Mouse (Mus musculus) cerebellum, adult 9-11 months (tissue): ENCODE data around the gene Clic1.
A peak's percentile ranks its signal among the peaks of the same experiment; 100 is the strongest.

ENCODE experiments used
- DNase-seq: peaks from one replicate; pipeline ENCODE4 v3.0.0; 2022

Gene Clic1

DNA sequence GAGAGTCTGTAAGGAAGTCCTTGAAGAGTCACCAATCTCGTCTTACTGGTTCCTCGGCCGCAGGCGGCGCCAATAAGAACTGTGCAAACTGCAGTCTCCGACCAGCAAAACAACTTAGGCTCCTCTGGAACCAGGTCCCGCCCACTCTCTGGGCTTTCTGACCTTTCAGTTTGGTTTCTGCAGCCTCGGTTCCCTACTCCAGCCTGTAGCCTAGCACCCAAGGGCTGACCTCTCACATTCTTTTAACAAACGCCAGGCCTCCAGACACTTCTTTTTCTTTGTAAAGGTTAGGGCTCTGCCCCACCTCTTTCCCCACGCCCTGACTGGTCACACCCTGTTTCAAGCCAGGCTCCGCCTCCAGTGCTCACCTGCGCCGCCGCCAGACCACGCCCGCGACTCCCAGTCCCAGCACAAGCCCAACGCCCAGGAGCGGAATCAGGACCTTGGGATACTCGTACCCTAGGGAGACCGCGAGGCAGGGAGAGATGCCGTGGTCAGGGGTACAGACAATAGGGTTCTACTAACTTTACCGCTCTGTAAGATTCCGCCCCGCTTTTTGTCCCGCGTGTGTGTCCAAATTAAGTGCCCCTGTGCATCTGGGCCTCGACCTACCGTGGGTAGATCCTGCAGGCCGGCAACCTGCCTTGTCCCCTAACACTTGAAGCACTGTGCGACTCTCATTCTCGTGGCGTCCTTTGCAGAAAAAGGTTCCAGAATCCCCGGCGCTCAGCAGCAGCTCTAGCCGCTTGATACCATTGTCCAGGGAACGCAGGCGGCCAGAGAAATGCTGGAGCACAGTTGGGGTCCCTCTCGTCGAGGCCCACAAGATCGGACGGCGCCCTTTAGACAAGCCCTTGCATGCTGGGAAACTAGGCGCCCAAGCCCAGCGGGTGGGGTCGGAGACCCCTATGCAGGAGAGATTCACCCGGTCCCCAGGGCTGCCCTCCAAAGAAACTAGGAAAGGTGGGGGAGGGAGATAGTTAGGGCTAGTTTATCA, 15.5 kb downstream of the Clic1 start, which contains the start of gene Ly6g6c:
TSS of gene Ly6g6c (plus strand) at position 438 of the 997 bp plus-strand sequence.
- peak; percentile 77 for DNase-seq

DNA sequence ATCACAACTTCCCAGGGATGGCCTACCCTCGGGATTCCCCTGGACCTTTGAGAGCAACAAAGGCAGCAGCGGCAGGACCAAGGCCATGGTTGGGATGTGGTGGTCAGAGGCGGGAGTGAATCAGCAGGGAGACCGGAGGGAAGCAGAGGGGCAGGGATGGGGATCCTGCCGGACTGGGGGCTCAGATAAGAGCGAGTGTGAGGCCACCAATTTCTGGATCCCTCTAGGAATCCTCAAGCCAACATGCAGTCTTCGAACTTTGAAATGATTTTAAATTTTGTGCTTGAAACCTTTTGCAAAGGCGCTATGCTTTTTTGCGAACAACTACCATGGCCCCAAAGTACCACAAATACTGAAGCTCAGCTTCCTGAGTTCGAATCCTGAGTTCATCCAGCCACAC, 16.3 kb downstream of the Clic1 start, which contains the start of gene Mpig6b:
TSS of gene Mpig6b (minus strand) at position 101 of the 400 bp plus-strand sequence.
- DNase-seq: no peak

DNA sequence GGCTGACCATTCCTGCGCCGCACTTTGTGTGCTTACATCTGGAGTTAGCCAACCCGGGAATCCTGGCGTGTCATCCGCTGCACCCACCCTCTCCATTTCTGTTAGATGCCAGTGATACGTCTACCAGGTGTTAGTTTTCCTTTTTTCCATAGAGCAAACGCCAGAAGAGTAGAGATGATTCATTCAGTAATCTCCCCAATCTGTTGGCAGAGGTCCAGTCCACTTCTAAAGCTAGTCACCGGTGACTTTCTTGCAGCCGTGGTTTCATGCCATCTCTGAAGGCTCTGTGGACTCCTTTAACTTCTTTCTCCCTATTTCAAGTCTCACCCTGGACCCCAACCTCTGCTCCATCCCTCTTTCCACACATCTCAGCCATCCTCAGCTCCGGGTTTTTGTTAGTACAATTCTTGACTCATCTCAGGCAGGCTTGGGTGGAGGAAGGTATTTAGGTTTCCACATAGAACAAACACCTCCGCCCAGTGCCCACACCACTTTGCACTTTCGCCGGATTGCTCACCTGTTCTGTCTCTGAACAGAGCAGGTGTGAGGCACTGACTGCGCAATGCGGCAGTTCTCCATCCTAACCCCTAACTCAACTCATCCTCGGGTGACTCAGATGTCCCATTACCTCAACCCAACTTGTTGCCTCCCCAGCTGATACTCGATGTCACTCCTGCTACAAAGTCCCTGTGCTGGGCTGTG, 18.6 kb downstream of the Clic1 start:
- DNase-seq: no peak

DNA sequence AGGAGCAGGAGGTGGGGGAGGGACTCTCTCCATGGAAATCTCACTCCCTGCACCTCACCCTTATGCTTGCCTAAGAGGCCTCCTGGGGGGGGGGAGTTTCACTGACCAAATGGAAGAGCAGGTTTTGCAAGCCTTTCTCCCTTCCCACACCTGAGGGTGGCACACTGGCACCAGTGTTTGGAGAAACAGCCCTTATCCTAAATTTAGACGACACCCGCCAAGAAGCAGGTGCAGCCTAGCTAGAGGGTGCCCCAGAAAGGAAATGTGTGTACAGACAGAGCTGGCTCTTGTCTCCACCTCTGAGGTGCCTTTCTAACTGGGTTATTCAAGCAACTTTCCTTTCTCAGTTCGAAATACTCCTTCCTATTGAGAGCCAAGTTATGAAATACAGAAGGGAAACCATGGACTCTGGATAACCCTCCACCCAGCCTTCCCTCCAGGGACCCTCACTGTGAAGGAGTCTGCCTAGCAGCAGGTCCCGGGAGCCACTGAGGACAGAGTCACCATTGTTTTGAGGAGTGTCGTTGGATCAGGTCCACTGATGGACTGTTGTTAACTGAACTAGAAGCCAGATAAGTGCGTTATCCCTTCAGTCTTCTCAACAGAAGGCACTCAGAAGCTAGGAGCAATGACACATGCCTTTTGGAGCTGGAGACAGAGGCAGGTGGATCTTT, 20.9 kb downstream of the Clic1 start:
- DNase-seq: peak; percentile 96

DNA sequence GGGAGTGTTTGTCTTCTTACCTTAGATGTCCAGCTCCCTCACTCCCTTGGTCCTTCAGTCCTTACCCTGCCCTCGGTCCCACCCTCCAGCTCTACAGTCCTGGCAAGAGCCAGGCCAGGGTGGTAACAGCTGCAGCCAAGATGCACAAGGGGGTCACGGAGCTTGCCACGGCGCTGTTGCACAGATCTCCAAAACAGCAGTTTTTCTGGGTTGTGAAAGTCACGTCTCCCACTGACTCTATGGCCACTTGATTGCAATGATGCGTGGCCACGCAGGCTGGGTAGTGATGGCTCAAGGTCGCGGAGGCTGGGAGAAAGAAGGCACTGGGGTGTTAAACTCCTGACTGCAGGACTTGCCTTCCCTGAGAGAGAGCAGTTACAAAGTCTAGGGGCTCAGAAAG, 21.7 kb downstream of the Clic1 start:
- DNase-seq: peak; percentile 66

DNA sequence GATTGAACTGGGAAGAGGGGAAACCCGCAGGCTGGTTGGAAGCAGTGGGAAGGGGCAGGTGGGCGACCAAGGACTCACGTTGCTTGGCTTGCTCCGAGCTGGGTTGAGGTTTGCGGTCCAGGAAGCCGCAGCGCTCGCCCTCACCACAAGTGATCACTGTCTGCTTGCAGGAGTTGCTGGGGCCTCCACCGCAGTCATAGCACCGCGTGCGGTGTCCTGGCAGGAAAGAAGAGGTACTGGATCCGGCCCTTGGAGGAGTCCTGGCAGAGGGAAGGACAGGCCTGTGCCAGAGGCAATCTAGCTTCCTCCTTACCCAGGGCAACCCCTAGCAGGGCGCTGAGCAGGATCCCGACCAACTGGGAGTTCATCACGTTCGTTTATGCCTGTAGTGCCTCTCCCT, 24.3 kb downstream of the Clic1 start:
- peak; percentile 93 for DNase-seq

DNA sequence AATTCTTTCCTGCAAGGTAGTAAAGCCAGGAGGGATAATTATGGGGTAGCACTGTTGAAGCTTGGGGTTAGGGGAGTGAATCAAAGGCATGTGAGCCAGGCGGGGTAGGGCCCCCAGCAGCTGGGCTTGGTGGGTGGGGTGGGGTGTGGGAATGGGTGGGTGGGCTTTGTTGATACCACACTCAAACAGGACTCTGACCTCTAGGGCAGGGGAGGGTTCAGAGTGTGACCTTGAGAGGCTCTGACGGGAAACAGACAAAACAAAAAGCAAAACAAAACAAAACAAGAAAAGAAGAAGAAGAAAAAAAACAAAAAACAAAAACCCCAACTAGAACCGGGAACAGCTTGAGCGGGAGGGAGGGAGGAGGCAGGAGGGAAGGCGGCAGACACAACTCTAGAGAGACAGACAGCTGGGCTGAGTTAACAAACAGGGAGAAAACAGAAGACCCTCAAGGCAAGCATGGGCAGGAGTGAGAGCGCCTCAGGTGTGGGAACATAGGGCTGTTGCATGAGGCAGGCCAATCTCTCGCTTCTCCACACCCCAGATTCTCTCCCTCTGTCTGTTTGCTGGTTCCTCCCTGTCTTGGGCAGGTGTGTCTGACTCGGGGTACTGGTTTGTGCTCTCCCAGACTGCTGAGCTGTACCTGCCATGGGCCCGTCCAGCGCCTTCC, 26.9 kb downstream of the Clic1 start, which contains the start of gene Ly6g6e:
TSS of gene Ly6g6e (plus strand) at position 396 of the 670 bp plus-strand sequence.
- no peak for DNase-seq

DNA sequence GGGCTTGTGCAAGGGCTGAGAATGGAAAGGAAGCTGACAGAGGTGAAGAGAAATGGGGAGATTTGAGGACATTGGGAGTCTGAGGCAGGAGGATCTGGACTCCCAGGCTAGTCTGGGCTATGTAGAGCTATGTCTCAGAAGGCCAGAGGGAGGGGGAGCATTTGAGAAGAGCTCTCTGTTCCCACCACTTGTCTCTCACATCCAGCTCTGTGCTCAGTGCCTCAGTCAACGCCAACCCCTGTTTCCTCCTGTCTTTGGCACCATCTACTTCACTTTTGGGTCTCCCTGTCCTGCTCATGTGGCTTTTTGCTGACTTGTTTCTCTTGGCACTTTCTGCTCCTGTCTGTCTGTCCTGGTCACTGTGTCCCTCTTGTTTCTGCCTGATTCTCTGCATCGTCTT, 27.5 kb downstream of the Clic1 start:
- DNase-seq: peak; percentile 54

DNA sequence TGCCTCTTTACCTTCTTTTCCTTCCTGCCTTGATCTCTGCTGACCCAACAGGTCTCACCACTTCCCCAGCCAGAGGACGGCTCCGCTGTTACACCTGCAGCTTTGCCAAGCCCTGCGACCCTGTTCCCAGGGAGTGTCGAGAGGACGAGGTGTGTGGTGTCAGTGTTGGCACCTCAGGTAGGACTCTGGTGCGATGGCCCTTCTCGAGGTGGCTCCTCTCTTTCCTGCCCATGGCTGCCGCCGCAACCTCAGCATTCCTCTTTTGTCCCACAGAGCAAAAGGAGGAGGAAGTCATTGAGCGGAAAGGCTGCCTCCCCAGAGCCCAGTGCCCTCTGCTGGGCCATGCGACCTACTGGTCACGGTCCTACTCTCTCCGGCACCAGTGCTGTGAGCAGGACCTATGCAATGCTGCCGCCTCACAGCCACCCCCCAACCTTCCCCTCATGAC, 28.0 kb downstream of the Clic1 start, which contains the start of gene Ly6g6d:
TSS of gene Ly6g6d (minus strand) at position 280 of the 448 bp plus-strand sequence.
- peak; percentile 76 for DNase-seq

DNA sequence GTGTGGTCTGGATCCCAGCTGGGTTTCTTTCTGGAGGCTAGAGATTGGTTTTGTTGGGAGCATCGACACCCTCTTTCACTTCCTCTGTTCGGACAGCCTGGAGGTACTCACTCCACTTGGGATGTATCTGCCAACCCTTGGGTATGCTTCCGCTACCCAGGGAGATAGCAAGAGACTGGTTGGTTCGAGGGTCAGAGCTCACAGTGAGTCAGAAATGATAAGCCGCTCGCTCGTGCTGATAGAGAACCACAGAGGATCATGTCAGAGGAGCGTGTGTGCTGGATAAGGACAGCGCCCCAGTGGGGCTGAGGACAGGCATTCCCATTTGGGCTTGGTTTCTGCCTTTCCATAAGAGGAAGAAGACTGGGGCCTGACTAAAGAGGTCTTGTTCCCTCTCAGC, 30.0 kb downstream of the Clic1 start:
- DNase-seq: no peak

DNA sequence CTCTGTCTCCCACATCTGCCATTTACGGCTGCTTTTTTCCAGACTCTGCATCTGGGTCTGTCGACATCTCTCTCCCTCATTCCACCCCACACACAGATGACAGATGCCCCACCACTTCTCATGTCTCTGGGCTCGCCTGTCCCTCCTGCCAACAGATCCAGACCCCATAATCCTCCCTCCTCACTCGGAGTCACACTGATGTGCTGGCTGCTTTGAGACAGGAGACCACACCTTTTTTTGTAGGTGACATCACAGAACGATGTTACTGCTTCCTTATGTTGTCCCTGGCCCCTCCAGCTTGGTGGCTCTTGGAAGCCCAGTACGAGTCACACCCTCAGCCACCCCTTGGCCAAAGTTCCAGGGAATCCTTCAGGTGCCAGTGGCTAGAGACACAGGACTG, 30.5 kb downstream of the Clic1 start:
- DNase-seq: no peak

DNA sequence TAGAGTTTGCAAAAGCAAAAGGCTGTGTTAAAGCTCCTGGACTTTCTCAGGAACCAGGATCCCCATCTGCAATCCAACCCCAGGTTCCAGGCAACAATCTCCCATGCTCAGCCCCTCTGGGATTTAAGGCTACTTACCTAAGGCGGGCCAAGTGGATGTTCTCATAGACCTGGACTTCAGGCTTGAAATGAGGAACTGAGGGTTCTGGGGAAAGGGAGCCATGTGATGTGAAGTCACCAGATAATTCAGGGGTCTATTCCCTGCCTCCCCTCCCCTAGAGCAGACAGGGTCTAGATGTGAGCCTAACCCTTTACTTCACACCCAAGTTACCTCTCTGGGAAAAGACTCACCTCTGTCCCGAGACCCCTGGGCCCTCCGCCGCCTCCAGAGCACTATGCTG, 30.9 kb downstream of the Clic1 start:
- DNase-seq: no peak

DNA sequence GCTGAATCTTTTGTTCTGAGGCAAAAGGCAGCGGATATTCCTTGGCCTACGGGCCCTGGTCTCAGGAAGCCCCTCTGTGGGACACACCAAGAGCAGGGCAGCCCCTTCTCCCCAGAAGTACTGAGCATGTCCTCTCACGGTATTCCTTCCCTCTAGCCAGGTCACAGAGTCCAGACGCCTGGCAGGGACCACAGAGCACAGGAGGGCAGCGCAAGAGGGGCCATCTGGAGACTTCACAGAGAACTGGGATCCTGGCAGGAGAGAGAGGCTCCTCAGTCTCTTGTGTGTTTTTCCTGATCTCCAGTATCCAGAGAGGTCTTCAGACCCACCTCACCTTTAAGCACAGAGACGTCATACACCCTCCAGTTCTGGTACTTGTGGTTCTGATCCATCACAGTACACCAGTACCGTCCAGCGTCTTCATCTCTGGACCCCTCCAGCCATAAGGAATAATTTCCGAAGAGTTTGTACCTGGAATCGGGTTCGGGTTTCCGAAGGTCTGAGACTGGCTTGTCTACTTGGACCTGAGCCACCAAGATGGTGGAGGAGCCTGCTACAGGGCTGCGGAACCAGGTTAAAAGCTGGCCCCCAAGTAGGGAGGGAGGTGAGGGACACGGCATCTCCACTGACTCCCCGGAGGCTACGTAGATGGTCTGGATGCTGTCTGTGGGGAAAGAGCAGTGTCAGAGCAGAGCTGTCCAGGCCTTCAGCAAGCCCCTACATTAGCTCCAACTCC, 33.2 kb downstream of the Clic1 start:
- DNase-seq: peak; percentile 89

DNA sequence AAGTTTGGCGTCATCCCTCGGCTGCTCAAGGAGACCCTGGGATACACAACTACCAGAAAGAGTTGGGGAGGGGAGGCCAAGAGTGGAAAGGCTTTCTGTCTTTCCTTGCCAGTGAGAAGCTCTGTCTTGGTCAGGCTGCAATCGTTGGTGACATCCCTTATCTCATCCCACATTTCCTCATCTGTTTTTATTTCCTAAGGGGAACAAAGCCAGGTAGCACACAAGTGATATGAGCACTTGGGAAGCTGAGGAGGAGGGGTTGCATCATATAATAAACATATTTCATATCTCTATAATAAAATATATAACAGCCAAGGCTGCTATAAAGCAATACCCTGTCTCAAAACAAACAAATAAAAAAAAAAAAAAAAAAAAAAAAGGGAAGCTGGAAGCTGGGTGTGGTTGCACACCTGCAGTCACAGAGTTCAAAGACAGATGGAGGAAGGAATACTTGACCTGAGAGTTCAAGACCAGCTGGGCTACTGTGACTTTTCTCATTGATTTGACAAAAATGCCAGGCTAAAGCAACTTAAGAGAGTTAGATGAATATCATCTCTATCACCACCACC, 34.2 kb downstream of the Clic1 start:
- DNase-seq: no peak

DNA sequence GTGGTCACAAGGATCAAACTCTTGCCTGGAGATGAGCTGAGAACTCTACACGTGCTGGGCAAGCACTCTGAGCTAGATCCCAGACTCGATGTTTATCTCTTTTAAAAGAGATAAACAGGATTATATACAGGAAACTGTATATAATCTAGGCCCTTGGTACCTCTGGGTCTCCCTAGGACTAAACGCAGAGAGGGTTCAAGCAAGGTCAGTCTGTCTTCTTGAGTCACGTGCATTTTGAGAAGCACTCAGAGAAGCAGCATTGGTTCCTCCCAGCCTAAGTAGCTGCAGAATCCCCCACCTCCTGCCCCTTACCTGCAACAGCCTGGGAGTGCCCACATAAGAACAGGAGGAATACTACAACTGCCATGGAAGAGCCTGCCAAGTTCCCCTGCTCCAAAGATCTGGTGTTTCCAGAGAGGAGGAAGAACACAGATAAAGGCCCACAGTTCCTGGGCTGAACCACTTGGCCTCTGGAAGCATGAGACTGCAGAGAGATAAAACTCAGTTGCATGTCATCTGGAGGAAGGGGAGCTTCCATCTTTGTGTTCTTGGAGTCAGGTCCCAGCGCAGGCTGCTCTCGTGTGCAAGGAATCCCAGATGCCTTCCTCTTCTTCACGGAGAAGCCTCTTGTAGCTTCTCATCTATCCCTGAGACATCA, 35.6 kb downstream of the Clic1 start, which contains the start of gene Ly6g6f:
TSS of gene Ly6g6f (minus strand) at position 403 of the 658 bp plus-strand sequence.
- no peak for DNase-seq

DNA sequence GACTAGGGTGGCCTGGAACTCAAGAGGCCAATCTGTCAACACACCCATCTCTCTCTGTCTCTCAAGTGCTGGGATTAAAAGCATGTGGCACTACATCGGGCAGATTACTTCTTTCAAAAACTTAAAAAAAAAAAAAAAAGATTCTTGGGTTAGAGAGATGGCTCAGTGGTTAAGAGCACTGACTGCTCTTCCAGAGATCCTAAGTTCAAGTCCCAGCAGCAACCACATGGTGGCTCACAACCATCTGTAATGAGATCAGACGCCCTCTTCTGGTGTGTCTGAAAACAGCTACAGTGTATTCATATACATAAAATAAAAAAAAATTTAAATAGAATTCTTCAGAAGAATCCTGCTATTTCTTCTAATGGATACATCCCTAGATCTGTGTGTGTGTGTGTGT, 38.4 kb downstream of the Clic1 start:
- no peak for DNase-seq

DNA sequence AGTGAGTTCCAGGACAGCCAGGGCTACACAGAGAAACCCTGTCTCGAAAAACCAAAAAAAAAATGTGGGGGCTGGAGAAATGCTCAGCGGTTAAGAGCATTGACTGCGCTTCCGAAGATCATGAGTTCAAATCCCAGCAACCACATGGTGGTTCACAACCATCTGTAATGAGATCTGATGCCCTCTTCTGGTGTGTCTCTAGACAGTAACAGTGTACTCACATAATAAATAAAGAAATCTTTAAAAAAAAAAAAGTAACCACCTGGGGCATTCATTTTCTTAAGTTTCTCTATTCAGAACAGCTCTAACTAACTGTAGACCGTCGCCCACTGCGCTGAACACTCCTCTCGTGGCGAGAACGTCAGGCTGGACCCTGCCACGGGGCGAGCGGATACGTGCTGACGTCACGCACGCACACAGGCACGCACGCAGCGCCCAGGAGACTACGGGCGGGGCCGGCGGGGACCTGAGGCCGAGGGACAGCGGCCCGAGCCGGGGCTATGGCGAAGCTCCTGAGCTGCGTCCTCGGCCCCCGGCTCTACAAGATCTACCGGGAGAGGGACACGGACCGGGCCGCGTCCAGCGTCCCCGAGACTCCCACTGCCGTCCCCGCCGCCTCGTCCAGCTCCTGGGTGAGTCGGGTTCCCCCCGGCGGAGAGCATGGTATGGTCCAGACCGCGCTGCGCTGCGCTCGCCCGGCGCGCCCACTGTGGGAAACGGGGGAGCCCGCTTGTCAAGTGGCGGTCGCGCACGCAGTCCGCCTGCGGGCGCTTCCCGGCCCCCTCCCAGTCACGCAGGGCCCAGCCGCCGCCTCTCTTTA, 39.3 kb downstream of the Clic1 start, which contains the start of gene Abhd16a:
TSS of gene Abhd16a (plus strand) at position 439 of the 820 bp plus-strand sequence.
- peak; percentile 96 for DNase-seq

DNA sequence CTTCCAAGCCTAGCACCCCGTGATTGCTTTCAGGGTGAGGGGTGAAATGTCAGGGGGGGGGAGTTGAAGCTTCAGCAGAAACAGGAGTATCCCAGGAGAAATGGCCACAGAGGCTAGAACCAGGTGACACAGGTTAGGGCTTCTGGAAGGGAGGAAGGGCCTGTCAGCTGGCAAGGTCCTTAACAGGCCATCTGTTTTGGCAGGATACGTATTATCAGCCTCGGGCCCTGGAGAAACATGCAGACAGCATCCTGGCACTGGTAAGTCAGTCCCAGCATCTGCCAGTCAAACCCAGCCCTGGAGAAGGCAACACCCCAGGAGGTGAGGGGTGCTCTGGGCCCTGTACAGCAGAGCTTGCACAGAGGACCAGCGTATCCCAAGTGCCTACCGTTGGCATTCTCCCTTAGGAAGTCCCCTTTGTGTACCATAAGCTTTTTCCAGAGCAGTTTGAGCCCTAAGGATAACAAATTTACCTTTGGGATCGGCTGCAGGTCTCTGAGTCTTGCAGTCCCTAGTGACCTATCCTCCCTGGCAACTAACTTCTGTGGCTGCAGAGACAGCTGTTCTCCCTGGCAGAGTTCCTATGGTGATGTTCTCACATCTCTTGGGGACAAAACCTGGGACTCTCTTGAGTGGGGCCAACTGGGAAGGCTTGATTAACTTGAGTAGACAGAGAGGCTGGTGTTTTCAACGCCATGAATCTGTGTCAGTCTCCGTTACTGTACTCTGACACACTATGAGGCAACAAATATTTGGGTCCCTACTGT, 40.6 kb downstream of the Clic1 start:
- DNase-seq: peak; percentile 97
